Mouse (Mus musculus) ES-E14 (cell line): Measurements from ENCODE around the gene Nptx1. TPM values are rescaled to one million over a fixed set of nuclear protein-coding genes. Genes with fewer than 3 reads are reported as not detected.

Experiments
- DNase-seq: peaks from one replicate; pipeline ENCODE4 v3.0.0-alpha.2; 2013; ENCODE audit warnings: low read depth, low spot score
- H3K27ac ChIP-seq: 2 replicates; pipeline ENCODE4 v1.5.1; 2012; ENCODE audit warnings: low read depth, mild to moderate bottlenecking, low read length, moderate library complexity, mixed read lengths; ENCODE audit not compliant: poor library complexity, insufficient read depth, severe bottlenecking
- H3K36me3 ChIP-seq: 2 replicates; pipeline ENCODE4 v1.6.1; 2012; ENCODE audit warnings: mild to moderate bottlenecking, low read length, moderate library complexity, mixed read lengths; ENCODE audit not compliant: control insufficient read depth, poor library complexity, insufficient read depth, severe bottlenecking
- H3K4me1 ChIP-seq, 2 experiments: fragments of 150-350 bp in 1 of 2; sonication (generic) in 1 of 2; 2 replicates each; pipeline ENCODE4 v1.6.1; 2012; ENCODE audit warnings: low read length in 2 of 2, mild to moderate bottlenecking in 1 of 2, mixed read lengths in 1 of 2; ENCODE audit not compliant: control insufficient read depth in 2 of 2, insufficient read depth in 2 of 2, poor library complexity in 1 of 2
- H3K4me3 ChIP-seq, 2 experiments: fragments of 150-350 bp in 1 of 2; sonication (generic) in 1 of 2; 2 replicates each; pipeline ENCODE4 v1.5.1; 2012; ENCODE audit warnings: low read length in 2 of 2, low read depth in 1 of 2, mild to moderate bottlenecking in 1 of 2, mixed read lengths in 1 of 2; ENCODE audit not compliant: insufficient read depth in 1 of 2, poor library complexity in 1 of 2, severe bottlenecking in 1 of 2
- H3K9ac ChIP-seq: 2 replicates; pipeline ENCODE4 v1.6.1; 2012; ENCODE audit warnings: low read depth, mild to moderate bottlenecking, low read length, mixed read lengths; ENCODE audit not compliant: poor library complexity, insufficient read depth, severe bottlenecking
- H3K9me3 ChIP-seq: fragments of 150-350 bp; sonication (generic); 2 replicates; pipeline ENCODE4 v1.6.1; 2012; ENCODE audit warnings: low read depth, mild to moderate bottlenecking, low read length; ENCODE audit not compliant: control insufficient read depth, insufficient read depth
- CHD2 ChIP-seq: IDR thresholded peaks from 2 replicates; pipeline ENCODE4 v1.6.1; 2014; ENCODE audit warnings: mild to moderate bottlenecking, low read depth, low read length, inconsistent platforms
- HCFC1 ChIP-seq: IDR thresholded peaks from 2 replicates; pipeline ENCODE4 v1.6.1; 2012; ENCODE audit warnings: low read length, inconsistent platforms, borderline replicate concordance; ENCODE audit not compliant: insufficient read depth
- MAFK ChIP-seq: IDR thresholded peaks from 2 replicates; pipeline ENCODE4 v1.6.1; 2014; ENCODE audit warnings: mild to moderate bottlenecking, low read depth, low read length, inconsistent platforms; ENCODE audit not compliant: insufficient read depth
- ZC3H11A ChIP-seq: IDR thresholded peaks from 2 replicates; pipeline ENCODE4 v1.6.1; 2012; ENCODE audit warnings: low read depth, mild to moderate bottlenecking, inconsistent platforms, low read length, borderline replicate concordance
- ZNF384 ChIP-seq: IDR thresholded peaks from 2 replicates; pipeline ENCODE4 v1.6.1; 2012; ENCODE audit warnings: low read depth, low read length, inconsistent platforms
- in situ Hi-C, 2 experiments: fragments of 600-800 bp; cut with MboI; formaldehyde crosslinking; loops; one replicate each; pipeline ENCODE4 v1.15.1; 2025; ENCODE audit warnings: low sequenced_read_pairs in 2 of 2, inconsistent platforms in 1 of 2; ENCODE audit not compliant: unreplicated experiment in 2 of 2
- total RNA-seq: library from RNA; depleted of rRNA; stranded (reverse); fragments of 300-350 nt; gene quantifications from 2 replicates; pipeline ENCODE4 v1.2.3, GENCODE M21; 2012; rRNA removed

Nptx1 gene
- total RNA-seq, 1 experiment: 0.80 TPM

GRCm38 (mm10) chr11:119492830-119493229 lies 54.7 kb downstream of the Nptx1 start:
- 0 out of 4 replicates have a peak, but pooled peaks cover 0 to 2% of the 10 kb centered on the region in 2 experiments for H3K4me1 ChIP-seq
- no peak overlapping the region for H3K4me3 ChIP-seq
- H3K36me3 ChIP-seq: peaks cover 2% of the 10 kb centered on the region; the same call in 1 of the 2 replicates
- TF ChIP-seq MAFK (no peak), HCFC1 (peak; percentile 37; the same call in 1 of the 2 replicates)
- no peak overlapping the region for H3K9ac ChIP-seq
- peak; percentile 77 for DNase-seq
- no peak overlapping the region for H3K27ac ChIP-seq
- H3K9me3 ChIP-seq: no peaks in the 10 kb centered on the region
- in situ Hi-C loops: no loop called here

- no peaks in the 10 kb centered on the region for H3K9me3 ChIP-seq
- peak overlapping the region; percentile 94 for H3K9ac ChIP-seq
- H3K27ac ChIP-seq: no peak overlapping the region
- in situ Hi-C loops: no loop called here
- H3K4me1 ChIP-seq: 0 out of 4 replicates have a peak, but pooled peaks cover 0 to 2% of the 10 kb centered on the region in 2 experiments
- peak overlapping the region; percentile 83 to 94 for H3K4me3 ChIP-seq
- TF ChIP-seq CHD2 (no peak), HCFC1 (no peak), ZNF384 (no peak), ZC3H11A (no peak), MAFK (no peak)
- no peak for DNase-seq
- peaks cover 2% of the 10 kb centered on the region; the same call in 1 of the 2 replicates for H3K36me3 ChIP-seq
Observed at GRCm38 (mm10) chr11:119491690-119492087, 55.9 kb downstream of the Nptx1 start.

- 0 out of 4 replicates have a peak, but pooled peaks cover 0 to 2% of the 10 kb centered on the region in 2 experiments for H3K4me1 ChIP-seq
- peak within 1 kb of the TSS; percentile 94 for H3K9ac ChIP-seq
- no peaks in the 10 kb centered on the region for H3K9me3 ChIP-seq
- in situ Hi-C loops: no loop called here
- peaks cover 2% of the 10 kb centered on the region; the same call in 1 of the 2 replicates for H3K36me3 ChIP-seq
- peak within 1 kb of the TSS; percentile 80 for H3K27ac ChIP-seq
- TF ChIP-seq CHD2: peak; percentile 63; the same call in 1 of the 2 replicates
- TF ChIP-seq MAFK: no peak
- peak; percentile 84 for TF ChIP-seq HCFC1
- TF ChIP-seq ZC3H11A: peak; percentile 59; the same call in 1 of the 2 replicates
- H3K4me3 ChIP-seq: peak within 1 kb of the TSS; percentile 83 to 94
- DNase-seq: peak; percentile 91
Observed at GRCm38 (mm10) chr11:119490861-119491689, 56.5 kb downstream of the Nptx1 start, which contains the start of gene Endov. Endov (plus strand) TSS chr11:119491347.

Other genes with a start within 250 kb of the Nptx1 start
- gene Eif4a3, start 247.7 kb downstream of the Nptx1 start, total RNA-seq: 337 and 400 TPM in 2 replicates
- 0.22 and 0.58 TPM in 2 replicates for gene Card14, start 240.0 kb downstream of the Nptx1 start, total RNA-seq
- 3.4 and 4.9 TPM in 2 replicates for gene Sgsh, start 192.2 kb downstream of the Nptx1 start, total RNA-seq
- 4.4 and 7.4 TPM in 2 replicates for gene Slc26a11, start 192.2 kb downstream of the Nptx1 start, total RNA-seq
- gene Rnf213, start 154.7 kb downstream of the Nptx1 start, total RNA-seq: 30.4 and 37.3 TPM in 2 replicates
- 10.0 and 13.5 TPM in 2 replicates for gene Endov, start 56.4 kb downstream of the Nptx1 start, total RNA-seq
- gene Rptor, start 55.2 kb upstream of the Nptx1 start, total RNA-seq: 59.7 and 61.6 TPM in 2 replicates